Mouse (Mus musculus): ENCODE data around the gene Syne1.

DNA sequence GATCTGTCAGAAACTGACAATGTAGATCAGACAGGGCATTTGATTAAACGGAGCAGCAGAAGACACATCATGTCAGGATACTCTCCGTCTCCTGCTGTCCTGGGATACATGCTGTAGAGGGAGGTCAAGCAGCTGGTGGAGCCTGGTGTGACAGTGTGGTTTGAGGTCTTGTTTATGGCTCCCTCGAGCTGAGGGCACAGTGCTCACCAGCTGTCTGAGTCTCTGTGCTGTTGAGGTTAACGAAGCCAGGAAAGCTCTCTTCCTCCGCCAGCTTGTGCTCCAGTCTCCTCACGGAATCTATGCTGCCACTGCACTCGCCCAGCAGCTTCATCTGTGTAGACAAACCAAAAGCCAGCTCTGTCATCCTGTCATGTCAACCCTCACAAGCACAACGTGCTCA, 510.0 kb downstream of the Syne1 start:
- TF ChIP-seq POLR2A (IDR thresholded peaks at IDR 0.05; ENCODE audit: extremely low read depth, insufficient read depth, low read length), result no peak
- no peak for TF ChIP-seq CTCF (IDR thresholded peaks at IDR 0.05; ENCODE audit: low read depth, low read length)

Measured in liver, adult 2 months (tissue).